ENCODE assay signal across 10 mouse cellular contexts in the genomic region with DNA sequence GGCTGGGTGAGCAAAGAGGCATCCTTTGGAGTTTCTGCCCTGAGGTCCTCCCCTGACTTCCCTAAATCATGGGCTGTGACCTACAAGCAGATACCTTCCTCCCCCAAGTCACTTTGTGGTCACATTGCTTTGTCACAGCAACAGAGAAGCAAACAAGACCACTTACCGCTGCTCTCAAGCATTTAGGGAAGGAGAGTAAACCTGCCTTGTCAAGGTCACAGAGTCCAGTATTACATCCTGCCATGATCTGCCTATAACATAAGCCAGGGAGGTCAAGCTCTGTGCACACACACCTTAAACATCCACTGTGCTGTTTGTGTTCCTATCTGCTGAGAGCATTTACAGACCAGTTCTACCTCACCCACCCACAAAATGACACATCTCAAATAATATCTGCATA.
A peak's percentile ranks its signal among the peaks of the same experiment; 100 is the strongest.
DNase-seq lines count a peak whose midpoint lies in the region; ATAC-seq lines count a peak whose summit lies in the region.
"Had no signal": no experiment of that assay in that cellular context is flagged by ENCODE, and none has a peak within 500 bp of the region (broad histone marks: within the 10 kb centered on the region; RNA-seq: fewer than 3 reads in every experiment).

No protein-coding gene starts in this region.

- DNase-seq in heart, adult 18-20 months, result no peak
- peak; percentile 36 for DNase-seq in lung, postnatal 36 days
- DNase-seq in lung, postnatal 4 days, result no peak
- peak; percentile 49 for DNase-seq in c-Kit-positive CD71-negative TER-119-negative erythroid progenitor cells, embryonic 14.5 days (ENCODE audit: low read depth)
- DNase-seq in midbrain, embryonic 10.5 days (ENCODE audit: low spot score), result no peak
- no peak for DNase-seq in cerebellum, adult 8-10 months
- DNase-seq: thymus, adult 2 months had no signal

- no peaks in the 10 kb centered on the region for H3K9me3 ChIP-seq in heart, embryonic 11.5 days (replicated peaks; ENCODE audit: control insufficient read depth, low read length)
- H3K9me3 ChIP-seq in midbrain, embryonic 10.5 days (replicated peaks), result no peaks in the 10 kb centered on the region
- H3K9me3 ChIP-seq: embryonic facial prominence, embryonic 15.5 days had no signal

- no peak overlapping the region for H3K4me3 ChIP-seq in heart, embryonic 11.5 days (ENCODE audit: low read depth, low read length)
- no peak overlapping the region for H3K4me3 ChIP-seq in midbrain, embryonic 10.5 days
- H3K4me3 ChIP-seq: embryonic facial prominence, embryonic 15.5 days had no signal

- H3K27ac ChIP-seq in heart, embryonic 11.5 days (ENCODE audit: low read depth, low read length), result peak overlapping the region; percentile 42
- H3K27ac ChIP-seq in midbrain, embryonic 10.5 days (replicated peaks), result no peak overlapping the region
- H3K27ac ChIP-seq: embryonic facial prominence, embryonic 15.5 days had no signal

- H3K36me3 ChIP-seq in heart, embryonic 11.5 days (ENCODE audit: control insufficient read depth, insufficient read depth, low read length), result no peaks in the 10 kb centered on the region
- H3K36me3 ChIP-seq in midbrain, embryonic 10.5 days, result no peaks in the 10 kb centered on the region
- H3K36me3 ChIP-seq: embryonic facial prominence, embryonic 15.5 days had no signal

- no peak overlapping the region for H3K4me2 ChIP-seq in heart, embryonic 11.5 days
- H3K4me2 ChIP-seq: embryonic facial prominence, embryonic 15.5 days had no signal

- 41% methylated on average over 1 of the region's 1 CpGs for WGBS in heart, embryonic 11.5 days (ENCODE audit: insufficient replicate concordance)
- WGBS in midbrain, embryonic 10.5 days, result 88% methylated on average over 1 of the region's 1 CpGs

- H3K9ac ChIP-seq in heart, embryonic 11.5 days (ENCODE audit: low read depth, low read length), result no peak overlapping the region
- H3K9ac ChIP-seq: embryonic facial prominence, embryonic 15.5 days had no signal

- no peak for ATAC-seq in heart, embryonic 11.5 days (replicated peaks; ENCODE audit: insufficient number of reproducible peaks, low FRiP score, low TSS enrichment)
- peak; percentile 74 for ATAC-seq in megakaryocyte-erythroid progenitor cell, adult 5-6 weeks (replicated peaks; ENCODE audit: low FRiP score, low TSS enrichment, poor library complexity, severe bottlenecking)

- no peaks in the 10 kb centered on the region for H3K27me3 ChIP-seq in heart, embryonic 11.5 days (ENCODE audit: control insufficient read depth, insufficient read depth, low read length)
- H3K27me3 ChIP-seq in midbrain, embryonic 10.5 days (ENCODE audit: low read depth, poor library complexity, severe bottlenecking), result no peaks in the 10 kb centered on the region
- H3K27me3 ChIP-seq: embryonic facial prominence, embryonic 15.5 days had no signal

- H3K4me1 ChIP-seq in heart, embryonic 11.5 days (ENCODE audit: control insufficient read depth, insufficient read depth, low read length), result peaks cover 13% of the 10 kb centered on the region
- peaks cover 6% of the 10 kb centered on the region; the same call in 1 of the 2 replicates for H3K4me1 ChIP-seq in midbrain, embryonic 10.5 days

Comparison
In these comparisons a context has a peak if more than half of its experiments do, and no peak if none do; other contexts are left out.
1. DNase-seq: peak in lung, postnatal 36 days (single experiment) and c-Kit-positive CD71-negative TER-119-negative erythroid progenitor cells, embryonic 14.5 days (single experiment); none in heart, adult 18-20 months (0 of 2), lung, postnatal 4 days (0 of 2), midbrain, embryonic 10.5 days (single experiment) and cerebellum, adult 8-10 months (single experiment).